Mouse (Mus musculus) heart, postnatal 0 days (tissue): ENCODE measurements around the gene Oaf. TPM values are rescaled to one million over a fixed set of nuclear protein-coding genes. Genes with fewer than 3 reads are reported as not detected.

Source experiments
- ATAC-seq: fragments of 200-750 bp; cut with Nextera tagmentation; 2 replicates; pipeline ENCODE4 v1.8.0; 2017; ENCODE audit warnings: low read depth, moderate number of reproducible peaks, moderate library complexity; ENCODE audit not compliant: insufficient read depth
- DNase-seq: peaks from one replicate; pipeline ENCODE4 v3.0.0-alpha.2; 2016; ENCODE audit warnings: low spot score
- H3K27ac ChIP-seq: fragments of 300-500 bp; sonication (generic); 2 replicates; pipeline ENCODE4 v1.5.1; 2014; ENCODE audit warnings: low read depth, mild to moderate bottlenecking
- H3K27me3 ChIP-seq: fragments of 300-500 bp; sonication (generic); 2 replicates; pipeline ENCODE4 v1.6.1; 2014; ENCODE audit warnings: low read length, mixed read lengths; ENCODE audit not compliant: control insufficient read depth, insufficient read depth
- H3K36me3 ChIP-seq: fragments of 300-500 bp; sonication (generic); replicated peaks from 2 replicates; pipeline ENCODE4 v1.6.1; 2014; ENCODE audit warnings: low read length, mixed read lengths; ENCODE audit not compliant: control insufficient read depth, insufficient read depth
- H3K4me1 ChIP-seq: fragments of 300-500 bp; sonication (generic); 2 replicates; pipeline ENCODE4 v1.6.1; 2014; ENCODE audit warnings: antibody characterized with exemption; ENCODE audit not compliant: control insufficient read depth, insufficient read depth
- H3K4me2 ChIP-seq: fragments of 300-500 bp; sonication (generic); 2 replicates; pipeline ENCODE4 v1.6.1; 2014; ENCODE audit warnings: low read depth, mild to moderate bottlenecking, low read length, moderate library complexity
- H3K4me3 ChIP-seq: fragments of 300-500 bp; sonication (generic); 2 replicates; pipeline ENCODE4 v1.5.1; 2014; ENCODE audit warnings: low read depth, low read length
- H3K9ac ChIP-seq: fragments of 300-500 bp; sonication (generic); replicated peaks from 2 replicates; pipeline ENCODE4 v1.6.1; 2014; ENCODE audit warnings: low read depth, low read length, mixed read lengths
- H3K9me3 ChIP-seq: fragments of 300-500 bp; sonication (generic); replicated peaks from 2 replicates; pipeline ENCODE4 v1.6.1; 2016; ENCODE audit warnings: low read length; ENCODE audit not compliant: control insufficient read depth
- CTCF ChIP-seq: IDR thresholded peaks from 2 replicates; pipeline ENCODE4 v1.5.1; 2016; ENCODE audit warnings: antibody characterized with exemption, control low read depth, low read depth
- EP300 ChIP-seq: IDR thresholded peaks from 2 replicates; pipeline ENCODE4 v1.6.1; 2016; ENCODE audit warnings: antibody characterized with exemption, low read depth
- WGBS: fragments of 180-500 bp; shearing (Covaris S2); extraction: QIAGEN DNeasy Blood & Tissue Kit; methylation state at CpG from one replicate; pipeline ENCODE4 v1.1.7; 2014; 5-methylcytosine and 5-hydroxymethylcytosine counted together
- polyA plus RNA-seq: library from polyadenylated mRNA; unstranded; fragments of >200 nt; fragmentation: Nextera tagmentation; extraction: Ambion mirVana; gene quantifications from 2 replicates; pipeline ENCODE4 v1.2.1, GENCODE M21; 2015
- total RNA-seq: library from RNA; depleted of rRNA; stranded (reverse); fragments of >200 nt; gene quantifications from 2 replicates; pipeline ENCODE4 v1.2.3, GENCODE M21; 2014; ENCODE audit warnings: low replicate concordance

Gene Oaf
- total and polyA plus RNA-seq, 2 experiments from 2014 or later, result 22.4 to 26.6 TPM

DNA sequence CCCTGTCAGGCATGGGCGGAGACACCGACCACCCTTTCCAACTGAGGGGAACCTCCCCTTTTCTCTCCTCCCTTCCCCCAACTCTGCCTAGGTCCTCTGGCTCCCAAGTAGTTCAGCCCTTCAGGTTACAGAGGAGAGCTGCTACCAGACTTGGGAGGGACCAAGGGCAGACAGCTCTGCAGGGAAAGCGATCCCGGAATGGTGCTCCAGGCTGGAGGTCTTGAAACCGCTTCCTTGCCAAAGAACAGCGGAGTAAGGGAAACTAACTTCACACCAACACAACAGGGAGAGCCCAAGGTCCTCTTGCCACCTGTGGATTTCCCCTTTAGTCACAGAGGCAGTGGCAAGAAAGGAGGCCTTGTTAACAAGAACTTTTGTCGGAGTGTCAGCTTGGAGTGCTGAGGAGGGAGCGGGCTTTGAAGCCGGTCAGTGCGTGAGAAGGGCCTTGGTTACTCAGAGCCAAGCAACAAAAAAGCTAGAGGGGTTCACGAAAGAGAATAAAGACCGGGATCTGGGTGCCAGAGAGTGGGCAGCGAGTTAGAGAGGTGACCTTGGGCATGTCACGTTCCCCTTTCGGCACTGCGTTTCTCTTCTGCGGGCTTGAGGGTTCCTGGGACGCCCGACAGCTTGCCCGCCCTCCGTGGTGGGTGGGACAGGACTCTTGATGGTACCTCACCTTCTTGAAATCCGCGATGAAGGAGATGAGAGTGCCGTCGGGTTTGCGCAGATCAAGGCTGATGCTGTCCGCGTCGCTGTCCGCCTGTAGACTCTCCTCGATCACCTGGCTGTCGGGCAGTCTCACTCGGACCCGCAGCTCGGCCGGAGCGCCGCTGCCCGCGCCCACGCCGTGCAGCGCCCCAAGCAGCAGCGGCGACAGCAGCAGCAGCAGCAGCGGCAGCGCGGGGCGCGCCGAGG is 823 bp downstream of the Oaf start:
- Histone ChIP-seq H3K27me3 (no peaks in the 10 kb centered on the region), H3K9ac (peak overlapping the region; percentile 61), H3K4me3 (peak overlapping the region; percentile 76), H3K4me2 (peak overlapping the region; percentile 75), H3K27ac (peak overlapping the region; percentile 65), H3K4me1 (peaks cover 19% of the 10 kb centered on the region), H3K36me3 (no peaks in the 10 kb centered on the region), H3K9me3 (no peaks in the 10 kb centered on the region)
- ATAC-seq (peak; percentile 12; the same call in 1 of the 2 replicates), DNase-seq (no peak)
- 4% methylated on average over 46 of the region's 51 CpGs for WGBS
- TF ChIP-seq CTCF (no peak), EP300 (no peak)

- no peaks in the 10 kb centered on the region for H3K36me3 ChIP-seq
- no peak overlapping the region for H3K27ac ChIP-seq
- no peaks in the 10 kb centered on the region for H3K27me3 ChIP-seq
- no peak for TF ChIP-seq CTCF
- no peak for TF ChIP-seq EP300
- peak overlapping the region; percentile 76 for H3K4me3 ChIP-seq
- no peaks in the 10 kb centered on the region for H3K9me3 ChIP-seq
- 66% methylated on average over 2 of the region's 2 CpGs for WGBS
- H3K4me1 ChIP-seq, result peaks cover 25% of the 10 kb centered on the region
- ATAC-seq, result no peak
- DNase-seq, result no peak
- H3K4me2 ChIP-seq, result peak overlapping the region; percentile 75
- 0 out of 2 replicates have a peak overlapping the region, but pooled peaks have one; percentile 61 for H3K9ac ChIP-seq
Observed at GRCm38 (mm10) chr9:43238167-43238566, 1.5 kb downstream of the Oaf start.

DNA sequence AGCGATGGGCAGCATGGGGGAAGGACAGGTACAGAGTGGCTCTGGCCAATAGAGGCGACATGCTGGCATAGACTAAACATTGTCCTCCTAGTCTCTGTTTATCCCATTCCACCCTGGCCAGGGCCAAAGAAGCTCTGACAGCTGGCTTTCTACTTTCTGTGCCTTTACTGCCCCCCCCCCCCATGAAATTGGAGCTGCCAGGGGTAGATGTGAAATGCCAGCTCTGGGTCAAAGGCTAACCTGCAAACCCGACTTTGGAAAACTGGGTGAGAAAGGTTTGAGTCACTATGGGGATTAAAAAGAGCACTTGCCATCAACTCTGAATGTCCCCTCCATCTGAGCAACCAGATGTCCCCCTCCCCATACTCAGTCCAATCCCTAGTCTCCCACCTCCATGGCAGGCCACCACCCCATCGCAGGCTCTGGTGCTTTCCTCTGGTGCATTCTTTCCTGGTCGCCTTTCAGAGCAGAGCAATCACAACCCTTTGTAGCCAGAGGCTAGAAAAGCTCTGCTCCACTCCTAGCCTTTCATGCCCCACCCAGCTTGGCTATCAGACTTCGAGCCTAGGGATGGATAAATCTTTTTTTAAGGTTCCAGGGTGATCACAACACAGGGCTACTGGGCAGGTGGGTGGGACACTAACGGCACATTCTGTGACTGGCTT is 2.5 kb downstream of the Oaf start:
- H3K36me3 ChIP-seq, result no peaks in the 10 kb centered on the region
- H3K27ac ChIP-seq, result no peak overlapping the region
- peaks cover 26% of the 10 kb centered on the region for H3K4me1 ChIP-seq
- H3K27me3 ChIP-seq, result no peaks in the 10 kb centered on the region
- H3K9ac ChIP-seq, result no peak overlapping the region; the same call in 1 of the 2 replicates
- H3K9me3 ChIP-seq, result no peaks in the 10 kb centered on the region
- ATAC-seq (no peak), DNase-seq (no peak)
- WGBS, result 60% methylated on average over 7 of the region's 7 CpGs
- 0 out of 2 replicates have a peak overlapping the region, but pooled peaks have one; percentile 4 for H3K4me3 ChIP-seq
- no peak for TF ChIP-seq CTCF
- peak overlapping the region; percentile 75; the same call in 1 of the 2 replicates for H3K4me2 ChIP-seq

GRCm38 (mm10) chr9:43236576-43236975 is 3.1 kb downstream of the Oaf start:
- WGBS, result 80% methylated on average over 7 of the region's 7 CpGs
- ATAC-seq, result no peak
- Histone ChIP-seq H3K27ac (no peak overlapping the region), H3K36me3 (no peaks in the 10 kb centered on the region), H3K4me3 (no peak overlapping the region), H3K27me3 (no peaks in the 10 kb centered on the region), H3K9me3 (no peaks in the 10 kb centered on the region), H3K9ac (no peak overlapping the region), H3K4me1 (peaks cover 33% of the 10 kb centered on the region), H3K4me2 (no peak overlapping the region)
- no peak for DNase-seq
- TF ChIP-seq CTCF, result no peak

DNA sequence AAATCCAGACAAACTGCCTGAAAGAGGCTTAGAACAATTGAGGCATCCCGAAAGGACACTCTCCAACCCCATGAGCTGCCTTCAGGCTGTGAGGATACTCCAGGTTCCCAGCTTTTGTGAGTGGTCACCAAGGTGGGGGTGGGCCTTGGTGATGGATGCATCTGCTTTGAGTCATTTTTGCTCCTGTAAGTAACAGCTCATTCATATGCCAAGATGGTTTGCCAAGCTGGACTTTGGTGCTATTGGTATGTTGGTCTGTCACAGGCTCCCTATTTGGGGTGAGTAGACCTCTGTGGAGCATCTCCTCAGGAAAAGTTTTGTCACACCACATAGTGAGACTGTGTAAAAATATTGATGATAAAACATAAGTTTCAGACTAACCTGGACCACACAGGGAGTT is 3.6 kb downstream of the Oaf start:
- no peak overlapping the region for H3K4me2 ChIP-seq
- no peak for TF ChIP-seq CTCF
- TF ChIP-seq EP300, result no peak
- H3K9ac ChIP-seq, result no peak overlapping the region
- no peak overlapping the region for H3K4me3 ChIP-seq
- ATAC-seq (no peak), DNase-seq (no peak)
- H3K27ac ChIP-seq, result no peak overlapping the region
- no peaks in the 10 kb centered on the region for H3K9me3 ChIP-seq
- H3K27me3 ChIP-seq, result no peaks in the 10 kb centered on the region
- peaks cover 33% of the 10 kb centered on the region for H3K4me1 ChIP-seq
- H3K36me3 ChIP-seq, result no peaks in the 10 kb centered on the region
- WGBS, result 80% methylated on average over 1 of the region's 1 CpGs
